Mouse (Mus musculus) spleen, embryonic (tissue): ENCODE measurements around the gene Acoxl.

Experiments used
- CTCF ChIA-PET: fragments of 350-600 bp; sonication (Branson Sonifier 250); formaldehyde crosslinking; loops from one replicate; lab custom pipeline; 2022; lab: Charles Lee

Acoxl gene

GRCm38 (mm10) chr2:128136769-128137433, 298.2 kb downstream of the Acoxl start:
- CTCF ChIA-PET = interaction anchor here (0.6 to 0.8 kb wide), 2 partner anchors 13 to 263 kb away, joined by 3 read pairs; no protein-coding TSS in a partner anchor

DNA sequence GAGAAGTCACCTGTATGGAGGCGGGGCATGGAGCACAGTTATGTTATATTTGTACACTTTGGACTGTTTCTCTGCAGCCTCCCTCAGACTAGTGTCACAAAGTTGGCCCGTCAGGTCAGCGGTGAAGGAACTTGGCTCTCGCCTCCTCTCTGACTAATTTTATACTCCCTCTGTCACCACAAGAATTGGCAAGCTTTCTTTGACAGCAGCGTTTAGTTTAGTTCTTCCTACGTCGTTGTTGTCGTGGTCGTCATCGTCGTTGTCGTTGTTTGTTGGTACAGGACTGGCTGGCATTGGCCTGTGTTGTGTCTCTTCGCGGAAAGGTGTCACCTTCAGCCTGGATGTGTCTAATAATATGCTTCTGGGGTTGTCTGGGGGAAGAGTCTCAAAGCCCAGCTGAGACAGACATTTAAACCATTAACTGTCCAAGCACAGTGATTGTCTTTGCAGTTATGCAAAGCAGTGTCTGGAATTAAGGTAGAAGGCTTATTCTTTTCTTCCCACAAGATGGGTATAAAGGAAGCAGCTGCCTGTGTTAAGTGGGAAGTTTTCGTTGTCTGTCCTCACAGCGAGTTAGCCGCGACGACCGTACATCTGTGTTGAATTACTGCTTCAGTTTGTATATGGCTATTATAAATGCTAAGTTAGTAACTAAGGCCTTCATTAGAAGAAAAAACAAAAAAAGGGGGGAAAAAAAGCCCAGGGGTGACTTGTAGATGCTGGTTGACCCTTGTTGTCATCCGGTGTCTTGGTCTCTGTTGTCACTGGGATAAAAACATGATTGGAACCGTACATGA, 299.0 kb downstream of the Acoxl start:
- CTCF ChIA-PET = interaction anchor here (0.6 to 0.8 kb wide), 3 partner anchors 12 to 252 kb away, joined by 3 to 4 read pairs (median 3); no protein-coding TSS in a partner anchor

DNA sequence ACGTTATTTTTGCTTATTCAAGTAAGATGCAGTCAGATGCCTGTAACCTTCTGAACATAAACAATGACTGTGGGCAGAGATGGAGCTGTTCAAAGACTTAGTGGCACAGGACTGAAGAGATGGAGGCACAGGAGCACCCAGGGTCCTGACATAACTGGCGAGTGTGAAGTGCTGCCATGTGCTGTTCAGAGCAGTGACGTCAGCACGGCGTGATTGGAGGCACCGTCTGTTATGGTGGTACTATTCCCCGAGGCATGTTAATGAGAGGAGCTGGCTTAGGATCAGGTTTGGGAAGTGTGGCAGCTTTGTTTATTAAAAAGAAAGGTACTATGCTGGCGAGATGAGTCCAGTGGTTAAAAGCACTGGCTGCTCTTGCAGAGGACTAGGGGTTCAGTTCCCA, 300.2 kb downstream of the Acoxl start:
- CTCF ChIA-PET = no interaction called here

- CTCF ChIA-PET = interaction anchor here (0.6 to 0.7 kb wide), 2 partner anchors 13 to 17 kb away, joined by 5 to 9 read pairs; no protein-coding TSS in a partner anchor
These were observed 301.1 kb downstream of the Acoxl start for GRCm38 (mm10) chr2:128139781-128140180.

- CTCF ChIA-PET = interaction anchor here (0.7 kb wide), 1 partner anchor 12 kb away, joined by 9 read pairs; no protein-coding TSS in a partner anchor
These were observed 301.5 kb downstream of the Acoxl start for GRCm38 (mm10) chr2:128140183-128140582.

DNA sequence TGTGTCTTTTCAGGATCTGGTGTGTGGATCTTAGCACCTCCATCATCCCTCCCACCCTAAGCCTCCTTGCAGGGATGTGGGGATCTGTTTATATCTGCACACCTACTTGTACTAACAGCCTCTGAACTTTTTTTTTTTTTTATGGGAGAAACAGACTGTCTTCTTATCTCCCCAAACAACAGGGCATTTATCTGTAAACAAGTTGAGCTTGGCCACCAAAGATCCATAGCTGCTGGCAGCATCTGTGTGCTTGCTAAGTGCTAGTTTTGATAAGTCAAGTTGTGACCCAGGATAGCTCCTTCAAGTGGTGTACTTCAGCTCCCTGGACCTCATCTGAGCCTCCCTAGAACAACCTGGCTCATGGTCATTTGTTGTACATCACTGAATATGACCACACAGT, 305.3 kb downstream of the Acoxl start:
- CTCF ChIA-PET = no interaction called here

- CTCF ChIA-PET = no interaction called here
These were observed 306.8 kb downstream of the Acoxl start for GRCm38 (mm10) chr2:128145433-128145832.

DNA sequence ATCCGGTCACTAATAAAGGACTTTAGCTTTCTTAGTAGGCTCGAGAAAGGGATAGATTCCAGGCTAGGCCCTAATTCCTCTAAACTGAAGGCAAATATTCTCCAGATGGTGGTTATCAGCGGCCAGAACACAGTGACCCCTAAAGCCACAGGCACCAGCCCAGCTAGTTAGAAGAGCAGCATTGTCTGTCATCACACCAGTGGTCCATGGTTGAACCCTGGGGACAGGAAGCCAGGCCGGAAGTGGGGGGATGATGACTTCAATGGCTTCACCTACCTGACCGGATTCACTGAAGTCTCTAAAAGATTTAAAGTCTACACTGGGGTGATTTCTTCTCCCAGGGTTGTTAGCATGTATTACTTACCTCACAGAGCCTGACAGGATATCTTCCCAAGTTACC, 310.9 kb downstream of the Acoxl start:
- CTCF ChIA-PET = interaction anchor here (0.6 kb wide), 1 partner anchor 13 kb away, joined by 3 read pairs; no protein-coding TSS in a partner anchor

DNA sequence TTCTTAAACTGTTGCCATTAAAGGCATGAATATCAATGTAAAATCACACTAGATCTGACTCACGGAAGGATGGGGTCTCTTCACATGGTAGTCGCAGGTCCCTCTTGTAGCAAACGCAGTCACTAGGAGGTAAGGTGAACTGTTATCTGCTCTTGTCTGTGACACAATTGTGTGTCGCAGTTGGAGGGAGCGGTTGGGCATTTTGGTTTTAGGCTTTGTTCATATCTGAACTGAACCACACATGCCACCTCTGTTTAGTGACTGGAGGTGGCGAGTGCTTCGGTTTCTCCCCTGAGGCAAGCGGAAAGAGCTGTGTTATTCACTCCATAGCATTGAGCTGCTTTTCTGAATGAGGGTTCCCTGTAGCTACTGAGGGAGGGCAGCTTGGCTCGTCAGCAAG, 313.5 kb downstream of the Acoxl start:
- CTCF ChIA-PET = interaction anchor here (0.6 kb wide), 1 partner anchor 12 kb away, joined by 9 read pairs; no protein-coding TSS in a partner anchor

DNA sequence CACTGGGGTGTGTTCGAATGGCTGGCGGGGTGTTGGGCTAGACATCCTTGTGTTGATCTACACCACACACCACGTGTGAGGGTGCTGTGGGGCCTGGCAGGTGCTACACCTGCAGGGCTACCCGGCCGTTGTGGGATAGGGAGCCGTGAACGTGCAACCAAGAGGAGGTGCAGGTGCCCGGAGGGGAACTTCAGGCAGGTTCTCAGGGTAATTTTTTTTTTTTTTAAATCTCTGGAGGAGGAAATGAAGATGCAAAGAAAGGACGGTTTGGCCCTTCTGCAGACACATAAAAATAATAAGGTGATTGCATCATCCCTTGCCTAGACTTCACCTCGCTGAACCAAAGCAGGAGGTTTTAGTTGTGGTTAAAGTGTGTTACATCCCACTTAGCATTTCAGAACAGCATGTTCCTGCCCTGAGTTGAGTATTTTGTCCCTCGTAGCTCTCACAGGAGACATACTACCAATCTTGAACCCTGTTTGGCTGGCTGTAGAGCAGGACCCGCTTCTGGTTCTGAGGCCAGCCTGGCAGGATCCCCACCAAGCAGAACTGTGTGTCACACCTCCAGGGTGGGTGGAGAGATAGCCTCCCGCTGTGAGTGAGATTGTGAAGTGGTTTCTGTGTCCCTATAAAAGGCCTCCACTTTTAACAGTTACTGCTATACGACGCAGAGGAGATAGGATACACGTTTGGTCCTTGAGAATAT, 314.3 kb downstream of the Acoxl start:
- CTCF ChIA-PET = interaction anchor here (0.6 kb wide), 1 partner anchor 13 kb away, joined by 9 read pairs; no protein-coding TSS in a partner anchor

GRCm38 (mm10) chr2:128153551-128153910, 314.9 kb downstream of the Acoxl start:
- CTCF ChIA-PET = no interaction called here

DNA sequence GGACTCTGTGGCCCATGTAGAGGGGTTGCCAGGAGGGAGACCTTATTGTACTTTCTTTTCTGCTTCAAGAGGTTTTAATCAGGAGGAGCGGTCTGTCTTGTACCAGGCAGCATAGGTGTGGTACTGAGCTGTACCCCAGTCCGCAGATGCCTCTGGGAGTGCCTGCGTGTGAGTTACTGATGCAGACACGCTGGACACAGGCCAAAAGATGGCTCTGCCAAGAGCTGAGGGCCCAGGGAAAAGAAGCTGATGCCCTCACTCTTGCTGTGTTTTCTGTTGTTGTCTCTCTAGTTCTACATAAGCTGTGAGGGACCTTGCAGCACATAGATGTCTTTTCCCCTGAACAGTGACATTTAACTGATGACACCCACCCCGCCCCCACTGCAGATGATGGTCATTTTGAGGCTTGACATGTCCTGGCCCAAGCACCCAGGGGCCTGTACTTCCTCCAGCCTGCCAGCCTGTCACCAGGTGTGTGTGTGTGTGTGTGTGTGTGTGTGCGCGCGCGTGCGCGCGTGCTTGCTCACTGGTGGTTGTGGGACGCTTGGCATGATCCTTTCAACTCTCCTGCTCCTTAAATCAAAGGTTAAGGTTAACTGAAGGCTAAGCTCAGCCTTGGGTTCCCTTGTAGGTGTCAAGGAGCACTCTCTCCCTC, 316.9 kb downstream of the Acoxl start:
- CTCF ChIA-PET = interaction anchor here (0.7 to 1.0 kb wide), 4 partner anchors 30 to 251 kb away, joined by 3 to 6 read pairs (median 6); no protein-coding TSS in a partner anchor

- CTCF ChIA-PET = interaction anchor here (0.7 kb wide), 1 partner anchor 30 kb away, joined by 6 read pairs; no protein-coding TSS in a partner anchor
These were observed 317.4 kb downstream of the Acoxl start for GRCm38 (mm10) chr2:128156067-128156462.

DNA sequence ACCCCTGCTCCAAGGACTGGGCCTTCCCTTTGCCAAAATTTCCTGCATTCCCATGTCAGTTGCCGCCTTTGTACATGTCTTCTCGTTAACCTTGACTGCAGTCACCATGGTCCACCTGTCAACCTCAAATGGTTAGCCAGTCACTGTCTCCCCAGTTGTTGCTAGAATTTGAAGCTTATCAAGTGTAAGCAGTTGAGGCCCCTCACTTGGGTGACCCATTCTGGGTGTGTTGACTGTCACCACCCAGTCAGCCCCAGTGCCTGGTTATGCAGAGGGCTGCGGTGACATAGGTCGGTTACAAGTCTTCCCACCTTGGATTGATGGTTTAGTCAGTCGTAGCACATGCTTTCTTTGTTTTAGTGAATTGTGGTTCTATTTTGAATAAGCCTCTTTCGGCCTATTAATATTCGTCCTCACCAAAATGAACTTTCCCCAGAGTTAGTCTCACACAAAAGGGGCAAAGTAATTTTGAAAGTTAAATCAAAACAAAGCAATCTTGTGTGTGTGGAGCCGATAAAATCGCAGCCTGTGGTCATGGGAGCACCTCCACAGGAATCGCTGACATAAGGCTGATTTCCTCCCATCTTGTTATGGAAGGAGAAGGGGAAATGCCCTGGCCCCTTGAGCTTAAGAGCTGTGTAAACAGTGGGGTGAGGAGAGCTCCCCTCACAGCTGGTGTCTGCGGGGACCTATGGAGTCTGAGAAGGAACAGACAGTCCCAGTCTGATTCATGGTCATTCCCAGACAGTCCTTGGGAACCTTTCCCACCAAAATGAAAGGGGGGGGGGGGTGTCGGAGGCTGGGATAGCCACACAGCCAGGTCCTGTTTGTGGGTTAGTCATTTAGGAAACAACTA, 318.1 kb downstream of the Acoxl start:
- CTCF ChIA-PET = interaction anchor here (0.6 kb wide), 2 partner anchors 17 to 135 kb away, joined by 3 to 5 read pairs; no protein-coding TSS in a partner anchor

DNA sequence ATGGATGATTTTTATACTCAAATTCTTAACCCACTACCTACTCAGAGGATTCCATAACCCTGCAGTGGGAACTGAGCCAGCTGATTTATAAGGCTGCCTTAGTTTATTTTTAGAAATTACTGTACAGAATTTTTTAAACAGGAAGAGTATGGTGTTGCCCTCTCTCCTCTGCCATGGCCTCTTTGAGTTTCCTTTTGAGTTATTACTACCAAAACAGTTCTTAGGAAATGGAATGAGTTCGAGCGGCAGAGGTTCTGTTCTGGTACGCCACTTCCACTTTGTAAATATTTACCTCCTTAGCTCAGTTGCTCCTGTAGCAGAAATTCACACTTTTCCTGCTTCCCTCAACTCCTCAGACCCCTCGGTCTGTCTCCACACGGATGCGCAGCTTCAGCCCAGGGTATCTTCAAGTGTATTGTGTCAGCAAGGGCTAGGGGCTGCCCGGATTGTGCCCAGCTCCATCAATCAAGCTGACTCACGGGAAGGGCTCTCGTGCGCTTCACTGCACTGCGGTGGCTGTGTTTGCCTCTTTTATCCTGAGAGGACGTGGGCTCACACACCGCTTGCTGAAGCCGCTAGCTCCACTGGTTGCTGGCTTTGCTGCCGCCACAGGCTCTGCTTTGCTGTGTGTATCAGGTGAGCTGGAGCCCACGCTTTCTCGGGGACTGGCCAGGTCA, 320.2 kb downstream of the Acoxl start:
- CTCF ChIA-PET = interaction anchor here (0.5 kb wide), 1 partner anchor 641 kb away, joined by 3 read pairs; no protein-coding TSS in a partner anchor

DNA sequence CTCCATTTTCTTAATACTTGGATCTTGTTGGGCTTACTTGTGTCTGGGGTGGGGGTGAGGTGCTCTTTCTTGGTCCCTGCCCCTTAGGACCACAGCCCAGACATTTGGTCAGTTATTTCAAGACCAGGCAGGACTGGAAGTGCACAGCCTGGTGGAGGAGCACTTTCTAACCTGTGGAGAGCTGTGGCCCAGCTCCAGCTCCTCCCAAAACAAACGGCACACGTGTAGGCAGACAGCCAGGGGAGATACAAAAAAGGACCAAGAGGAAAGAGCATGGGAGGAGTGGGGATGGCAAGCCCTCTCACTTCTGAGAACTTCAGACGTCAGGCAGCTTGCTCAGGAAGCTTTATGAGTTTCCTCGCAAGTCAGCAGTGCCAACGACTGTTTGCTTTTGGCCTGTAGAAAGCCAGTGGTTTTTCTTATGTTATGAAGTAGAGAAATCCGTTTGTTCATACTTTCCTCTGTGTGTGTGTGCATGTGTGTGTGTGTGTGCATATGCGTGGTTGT, 321.0 kb downstream of the Acoxl start:
- CTCF ChIA-PET = interaction anchor here (0.5 kb wide), 1 partner anchor 641 kb away, joined by 3 read pairs; no protein-coding TSS in a partner anchor

DNA sequence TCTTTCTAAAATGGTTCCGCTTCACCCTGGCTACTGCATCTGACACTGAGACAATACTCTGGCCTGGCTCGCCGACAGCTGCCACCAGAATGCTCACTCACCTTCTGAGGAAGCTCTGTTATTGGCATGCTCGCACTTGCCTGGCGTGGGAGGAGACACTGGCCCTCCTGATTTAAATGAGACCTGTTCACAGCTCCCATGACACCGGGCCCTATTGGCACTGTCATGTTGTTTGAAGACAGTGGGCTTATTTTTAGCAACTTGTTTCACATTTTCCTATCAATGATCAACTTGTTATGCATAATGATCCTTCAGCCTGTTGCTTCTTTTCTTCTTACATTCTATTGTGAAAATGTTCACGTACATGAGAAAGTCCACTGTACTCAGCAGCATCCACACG, 324.5 kb downstream of the Acoxl start:
- CTCF ChIA-PET = no interaction called here

DNA sequence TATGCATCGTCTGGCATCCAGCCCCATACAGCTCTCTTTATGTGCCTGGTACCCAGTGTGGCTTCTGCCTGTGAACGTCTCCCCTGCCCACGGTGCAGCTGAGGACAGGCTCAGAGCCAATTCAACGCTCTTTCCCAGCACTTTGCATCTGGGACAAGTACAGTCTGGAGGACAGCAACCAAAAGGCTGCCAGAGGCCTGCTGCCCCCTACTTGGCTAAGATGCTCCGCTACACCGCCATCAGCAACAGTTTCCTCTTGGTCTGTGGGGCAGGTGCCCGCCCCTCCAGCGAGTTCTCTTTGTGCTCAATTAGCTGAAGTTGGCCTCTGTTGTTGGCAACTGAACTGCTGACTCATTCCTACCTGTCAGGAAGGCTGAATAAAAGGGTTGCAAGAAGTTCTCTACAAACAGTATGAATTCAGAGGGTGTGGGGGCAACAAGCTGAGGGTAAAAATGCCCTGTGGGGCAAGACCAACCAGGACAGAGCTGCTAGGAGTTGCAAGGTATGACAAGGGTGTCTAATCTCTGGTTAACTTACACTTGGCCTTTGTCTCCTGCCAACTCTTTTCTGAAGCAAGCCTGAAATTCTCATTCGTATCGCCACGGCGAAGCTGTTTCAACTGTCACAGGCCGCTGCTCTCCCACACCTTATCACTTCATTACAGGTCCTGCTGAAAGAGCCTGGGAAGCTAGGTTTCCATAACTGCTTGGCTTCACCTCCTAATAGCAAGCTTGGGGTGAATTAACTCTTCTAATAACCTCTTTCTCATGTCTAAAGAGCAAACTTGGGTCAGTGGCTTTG, 328.1 kb downstream of the Acoxl start:
- CTCF ChIA-PET = no interaction called here
